Mouse (Mus musculus): ENCODE data around the gene Fgd1.

The Fgd1 gene

GRCm38 (mm10) chrX:151045850-151046249, at the start of gene Fgd1:
Gene Fgd1, plus strand, starts transcription at chrX:151046150.
- no peak for DNase-seq

- DNase-seq, result no peak
Measured at GRCm38 (mm10) chrX:150996775-150997174, 49.2 kb upstream of the Fgd1 start.

GRCm38 (mm10) chrX:151016938-151017877, 28.7 kb upstream of the Fgd1 start, which contains the start of gene Gnl3l:
Gene Gnl3l, minus strand, starts transcription at chrX:151017322.
- peak; percentile 82 for DNase-seq

- peak; percentile 16 for DNase-seq
Measured at GRCm38 (mm10) chrX:151017897-151018296, 28.1 kb upstream of the Fgd1 start.

- no peak for DNase-seq
Measured at GRCm38 (mm10) chrX:151018798-151019197, 27.2 kb upstream of the Fgd1 start.

- no peak for DNase-seq
Measured at GRCm38 (mm10) chrX:151031400-151031799, 14.6 kb upstream of the Fgd1 start.

GRCm38 (mm10) chrX:151041223-151041622, 4.7 kb upstream of the Fgd1 start:
- DNase-seq, result no peak

GRCm38 (mm10) chrX:151046321-151046720, 371 bp downstream of the Fgd1 start:
- no peak for DNase-seq

GRCm38 (mm10) chrX:151046777-151047430, 954 bp downstream of the Fgd1 start:
- peak; percentile 85 for DNase-seq

- DNase-seq, result peak; percentile 36
Measured at GRCm38 (mm10) chrX:151047431-151048058, 1.6 kb downstream of the Fgd1 start.

- no peak for DNase-seq
Measured at GRCm38 (mm10) chrX:151049661-151050215, 3.8 kb downstream of the Fgd1 start.

- DNase-seq, result no peak
Measured at GRCm38 (mm10) chrX:151050337-151050736, 4.4 kb downstream of the Fgd1 start.

- DNase-seq, result no peak
Measured at GRCm38 (mm10) chrX:151054489-151054888, 8.5 kb downstream of the Fgd1 start.

- DNase-seq, result no peak
Measured at GRCm38 (mm10) chrX:151055559-151055958, 9.6 kb downstream of the Fgd1 start.

- no peak for DNase-seq
Measured at GRCm38 (mm10) chrX:151059346-151059745, 13.4 kb downstream of the Fgd1 start.

- no peak for DNase-seq
Measured at GRCm38 (mm10) chrX:151061615-151062299, 15.8 kb downstream of the Fgd1 start.

- no peak for DNase-seq
Measured at GRCm38 (mm10) chrX:151066071-151066666, 20.2 kb downstream of the Fgd1 start.

- no peak for DNase-seq
Measured at GRCm38 (mm10) chrX:151067876-151068275, 21.9 kb downstream of the Fgd1 start.

GRCm38 (mm10) chrX:151076007-151076406, 30.1 kb downstream of the Fgd1 start:
- DNase-seq, result no peak

- no peak for DNase-seq
Measured at GRCm38 (mm10) chrX:151076941-151077485, 31.1 kb downstream of the Fgd1 start.

GRCm38 (mm10) chrX:151085599-151085998, 39.6 kb downstream of the Fgd1 start:
- DNase-seq, result no peak

GRCm38 (mm10) chrX:151087418-151087817, 41.5 kb downstream of the Fgd1 start:
- DNase-seq, result no peak
